Mouse (Mus musculus) heart, adult 2 months (tissue): ENCODE measurements around the gene Mrpl48. TPM values are rescaled to one million over a fixed set of nuclear protein-coding genes. Genes with fewer than 3 reads are reported as not detected.

Experiments used
- DNase-seq, 2 experiments: peaks; one replicate each; pipeline ENCODE4 v3.0.0; 2021
- H3K27ac ChIP-seq: fragments of 200-600 bp; 2 replicates; pipeline ENCODE4 v1.8.1; 2022
- H3K27me3 ChIP-seq: fragments of 200-500 bp; 2 replicates; pipeline ENCODE4 v1.6.1; 2012; ENCODE audit warnings: mild to moderate bottlenecking, low read length, inconsistent platforms, mixed read lengths; ENCODE audit not compliant: control insufficient read depth, insufficient read depth
- H3K36me3 ChIP-seq: fragments of 200-500 bp; 2 replicates; pipeline ENCODE4 v1.6.1; 2012; ENCODE audit warnings: low read length, inconsistent platforms; ENCODE audit not compliant: control insufficient read depth, insufficient read depth
- H3K4me1 ChIP-seq: fragments of 200-500 bp; 2 replicates; pipeline ENCODE4 v1.6.1; 2011; ENCODE audit warnings: low read length; ENCODE audit not compliant: control insufficient read depth, insufficient read depth
- H3K4me3 ChIP-seq: fragments of 200-600 bp; 2 replicates; pipeline ENCODE4 v1.8.1; 2022
- H3K79me2 ChIP-seq: fragments of 200-500 bp; replicated peaks from 2 replicates; pipeline ENCODE4 v1.6.1; 2012; ENCODE audit warnings: mild to moderate bottlenecking, inconsistent platforms, low read length, moderate library complexity, mixed read lengths; ENCODE audit not compliant: control insufficient read depth, insufficient read depth
- H3K9ac ChIP-seq: fragments of 200-500 bp; 2 replicates; pipeline ENCODE4 v1.6.1; 2012; ENCODE audit warnings: low read depth, mild to moderate bottlenecking, control low read depth, inconsistent platforms, low read length, mixed read lengths
- CTCF ChIP-seq: fragments of 200-600 bp; IDR thresholded peaks from 2 replicates; pipeline ENCODE4 v1.8.1; 2022; ENCODE audit warnings: antibody characterized with exemption, mild to moderate bottlenecking, moderate library complexity
- EP300 ChIP-seq: fragments of 200-500 bp; IDR thresholded peaks from 2 replicates; pipeline ENCODE4 v1.6.1; 2011; ENCODE audit warnings: low read depth, low read length, control low read depth; ENCODE audit not compliant: insufficient read depth
- POLR2A ChIP-seq: fragments of 200-500 bp; IDR thresholded peaks from 2 replicates; pipeline ENCODE4 v1.6.1; 2011; ENCODE audit warnings: mild to moderate bottlenecking, low read depth, low read length, control low read depth; ENCODE audit not compliant: insufficient read depth
- WGBS: fragments of 180-500 bp; shearing (Covaris S2); methylation state at CpG from one replicate; pipeline ENCODE4 v1.1.7; 2018; 5-methylcytosine and 5-hydroxymethylcytosine counted together
- intact Hi-C: fragments of 180-260 bp; cut with DNase I; formaldehyde crosslinking; loops from one replicate; pipeline ENCODE4 v1.15.1; 2025
- polyA plus RNA-seq: library from polyadenylated mRNA; depleted of rRNA; stranded (reverse); fragments of >200 nt; gene quantifications from 2 replicates; pipeline ENCODE4 v1.2.3, GENCODE M21; 2012
- total RNA-seq, 2 experiments: library from RNA; stranded (reverse); gene quantifications; 2 replicates each; pipeline ENCODE4 v1.2.3; 2021

The Mrpl48 gene
- total and polyA plus RNA-seq, 3 experiments, result 24.1 to 69.9 (median 65.7) TPM

DNA sequence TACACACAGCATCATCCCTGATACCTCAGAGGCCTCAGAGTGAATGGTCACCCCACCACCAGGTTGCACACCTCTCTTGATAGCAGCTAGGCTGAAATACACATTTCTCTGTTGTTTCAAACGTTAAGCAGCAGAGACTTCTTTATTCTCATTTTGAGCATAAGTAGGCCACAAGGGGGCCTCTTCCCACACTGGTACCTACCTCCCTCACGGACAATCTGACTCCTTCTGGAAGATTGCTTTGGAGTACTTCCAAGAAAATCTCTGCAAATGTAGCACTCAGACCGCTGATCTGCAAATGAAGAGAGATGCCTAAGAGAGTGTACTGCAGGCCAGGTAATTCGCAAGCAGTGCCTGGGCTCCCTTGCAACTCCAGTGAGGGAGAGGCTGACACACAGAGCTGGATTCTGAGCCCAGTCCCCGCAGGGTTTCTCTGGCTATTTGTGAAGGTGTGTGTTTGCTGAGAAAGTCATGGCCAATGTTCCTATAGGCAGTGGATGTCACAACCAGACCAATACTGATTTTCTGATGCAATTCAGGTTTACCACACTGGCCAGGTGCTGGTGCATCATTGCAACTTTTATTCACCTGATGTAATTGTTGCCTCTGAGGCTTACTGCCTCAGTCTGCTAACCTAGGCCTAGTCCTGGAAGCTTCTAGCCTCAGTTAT, 57.6 kb downstream of the Mrpl48 start:
- Histone ChIP-seq H3K79me2 (no peaks in the 10 kb centered on the region), H3K27me3 (no peaks in the 10 kb centered on the region), H3K4me3 (no peak overlapping the region), H3K4me1 (peaks cover 2% of the 10 kb centered on the region; the same call in 1 of the 2 replicates), H3K9ac (no peak overlapping the region), H3K36me3 (peaks cover 11% of the 10 kb centered on the region), H3K27ac (no peak overlapping the region)
- TF ChIP-seq EP300 (no peak), CTCF (peak; percentile 59)
- WGBS, result 37% methylated on average over 5 of the region's 5 CpGs
- no peak for DNase-seq
- intact Hi-C loops, result no loop called here

DNA sequence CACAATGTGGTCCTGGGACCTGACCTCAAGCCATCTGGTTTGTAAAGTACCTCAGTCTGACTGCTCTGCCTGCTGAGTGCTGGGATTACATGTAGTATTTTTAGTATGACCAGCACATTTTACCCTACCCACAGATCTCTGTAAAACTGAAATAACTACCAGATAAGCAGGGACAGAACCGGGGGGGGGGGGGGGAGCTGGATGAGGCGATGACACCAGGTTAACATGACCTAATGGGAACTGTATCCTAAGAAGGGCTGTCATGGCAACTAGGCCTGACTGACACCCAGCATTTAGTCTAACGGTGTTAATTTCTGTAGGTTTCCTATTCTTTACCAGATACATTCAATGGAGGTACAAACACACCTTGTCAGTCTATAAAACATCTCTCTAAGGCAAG, 58.3 kb downstream of the Mrpl48 start:
- Histone ChIP-seq H3K27ac (no peak overlapping the region), H3K27me3 (no peaks in the 10 kb centered on the region), H3K9ac (no peak overlapping the region), H3K4me3 (no peak overlapping the region), H3K4me1 (peaks cover 2% of the 10 kb centered on the region; the same call in 1 of the 2 replicates), H3K36me3 (peaks cover 11% of the 10 kb centered on the region), H3K79me2 (no peaks in the 10 kb centered on the region)
- intact Hi-C loops, result no loop called here
- no peak for DNase-seq
- 64% methylated on average over 3 of the region's 3 CpGs for whole genome bisulfite sequencing
- no peak for TF ChIP-seq POLR2A

DNA sequence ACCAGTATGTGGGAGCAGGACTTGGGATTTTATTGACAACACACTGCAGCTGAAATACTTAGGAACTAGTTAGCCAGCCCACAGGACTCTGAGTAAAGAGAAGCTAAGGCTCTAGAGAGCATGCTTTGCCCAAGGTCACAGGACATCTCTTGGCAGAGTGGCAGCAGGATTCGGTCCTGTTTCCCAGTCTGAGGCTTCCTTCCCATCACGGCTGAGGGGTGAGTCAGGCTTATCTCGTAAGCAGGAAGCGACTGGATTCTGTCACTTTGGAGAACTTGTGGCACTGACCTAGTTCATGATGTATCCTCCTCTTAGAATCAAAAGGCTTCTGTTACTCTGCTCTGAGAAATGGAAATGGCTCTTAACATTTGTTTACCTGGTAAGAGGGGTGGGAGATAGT, 60.5 kb downstream of the Mrpl48 start:
- H3K9ac ChIP-seq, result no peak overlapping the region
- no peak overlapping the region for H3K4me3 ChIP-seq
- no peak overlapping the region for H3K27ac ChIP-seq
- peaks cover 2% of the 10 kb centered on the region; the same call in 1 of the 2 replicates for H3K4me1 ChIP-seq
- DNase-seq, result no peak
- no peaks in the 10 kb centered on the region for H3K27me3 ChIP-seq
- 13% methylated on average over 4 of the region's 4 CpGs for WGBS
- intact Hi-C loops, result no loop called here
- H3K36me3 ChIP-seq, result peaks cover 8% of the 10 kb centered on the region
- TF ChIP-seq EP300 (no peak), CTCF (no peak), POLR2A (no peak)
- H3K79me2 ChIP-seq, result no peaks in the 10 kb centered on the region

DNA sequence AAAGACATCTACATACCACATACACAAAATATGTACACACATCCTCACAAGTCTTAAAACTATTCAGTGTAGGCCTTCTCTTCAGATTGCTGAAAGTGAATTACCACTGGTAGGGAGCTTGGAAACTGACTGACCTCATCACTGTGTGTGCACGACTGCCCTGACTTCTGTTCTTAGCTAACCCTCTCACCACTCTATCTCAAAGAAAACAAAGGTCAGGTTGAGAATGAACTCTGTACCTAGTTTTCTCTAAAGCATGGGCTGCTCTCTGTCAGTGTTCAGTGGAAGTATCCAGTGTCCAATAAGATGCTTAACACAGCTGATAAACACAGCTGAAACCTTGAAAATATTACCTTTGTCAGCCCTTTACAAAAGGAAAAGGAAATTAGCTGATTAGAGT, 63.7 kb downstream of the Mrpl48 start:
- TF ChIP-seq CTCF (no peak), POLR2A (no peak), EP300 (no peak)
- Histone ChIP-seq H3K4me1 (peaks cover 2% of the 10 kb centered on the region; the same call in 1 of the 2 replicates), H3K9ac (no peak overlapping the region), H3K36me3 (peaks cover 4% of the 10 kb centered on the region), H3K27me3 (no peaks in the 10 kb centered on the region), H3K27ac (no peak overlapping the region), H3K79me2 (no peaks in the 10 kb centered on the region), H3K4me3 (no peak overlapping the region)
- no peak for DNase-seq
- intact Hi-C loops, result no loop called here
- WGBS, result 48% methylated on average over 1 of the region's 1 CpGs

DNA sequence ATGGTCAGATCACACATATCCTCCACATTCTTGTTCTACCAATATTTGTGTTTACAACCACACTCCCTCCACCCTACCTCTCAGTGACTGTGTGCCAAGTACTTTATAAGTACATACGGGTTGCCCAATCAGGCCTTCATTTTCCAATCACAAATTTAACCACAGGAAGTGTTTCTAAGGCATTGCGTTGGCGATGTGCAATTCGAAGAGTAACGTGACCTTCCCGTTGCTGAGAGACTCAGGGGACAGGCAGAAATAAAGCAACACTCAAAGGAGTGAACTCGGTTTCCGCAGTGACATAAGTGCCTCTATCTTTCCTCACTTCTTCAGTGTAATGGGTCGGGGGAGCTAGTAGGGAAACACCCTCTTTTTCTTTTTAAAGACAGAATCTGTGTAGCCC, 68.6 kb downstream of the Mrpl48 start:
- 90% methylated on average over 9 of the region's 9 CpGs for WGBS
- Histone ChIP-seq H3K79me2 (no peaks in the 10 kb centered on the region), H3K9ac (no peak overlapping the region), H3K36me3 (peaks cover 3% of the 10 kb centered on the region), H3K4me3 (no peak overlapping the region), H3K27ac (no peak overlapping the region), H3K27me3 (no peaks in the 10 kb centered on the region), H3K4me1 (no peaks in the 10 kb centered on the region; the same call in none of the 2 replicates)
- TF ChIP-seq EP300 (no peak), POLR2A (no peak), CTCF (no peak)
- intact Hi-C loops, result no loop called here
- DNase-seq, result no peak

DNA sequence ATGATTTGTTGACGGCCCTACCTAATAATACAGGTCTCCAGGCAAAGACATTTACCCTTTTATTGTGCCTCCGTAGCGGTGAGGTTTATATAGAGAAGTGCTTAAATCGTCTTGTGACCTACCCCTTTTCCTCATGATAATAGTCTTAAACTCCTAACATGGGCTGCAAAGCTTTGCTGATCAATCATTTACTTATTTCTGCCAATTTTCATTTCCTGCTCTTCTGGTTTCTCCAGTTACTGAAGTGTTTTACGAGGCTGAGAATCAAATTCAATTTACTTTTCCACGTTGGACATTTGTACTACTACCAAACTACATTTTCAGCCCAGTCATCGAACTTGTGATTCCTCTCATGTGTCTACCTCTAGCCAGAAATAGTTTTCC, 70.6 kb downstream of the Mrpl48 start:
- peak overlapping the region; percentile 81; the same call in 1 of the 2 replicates for H3K9ac ChIP-seq
- no peaks in the 10 kb centered on the region for H3K79me2 ChIP-seq
- WGBS, result 23% methylated on average over 7 of the region's 7 CpGs
- H3K4me1 ChIP-seq, result no peaks in the 10 kb centered on the region; the same call in none of the 2 replicates
- TF ChIP-seq CTCF (no peak), EP300 (no peak), POLR2A (no peak)
- H3K27ac ChIP-seq, result peak overlapping the region; percentile 87
- intact Hi-C loops, result loop anchor here (2.0 kb wide), 1 partner anchor 45 kb away; no protein-coding TSS in a partner anchor
- DNase-seq, result no peak
- H3K27me3 ChIP-seq, result no peaks in the 10 kb centered on the region
- peaks cover 3% of the 10 kb centered on the region for H3K36me3 ChIP-seq
- peak overlapping the region; percentile 94 for H3K4me3 ChIP-seq
